Mouse (Mus musculus) cerebellum, adult 9-10 months (tissue): ENCODE data around the gene Nr4a2.

Source experiments
- DNase-seq: peaks from one replicate; pipeline ENCODE4 v3.0.0; 2022

Gene Nr4a2

DNA sequence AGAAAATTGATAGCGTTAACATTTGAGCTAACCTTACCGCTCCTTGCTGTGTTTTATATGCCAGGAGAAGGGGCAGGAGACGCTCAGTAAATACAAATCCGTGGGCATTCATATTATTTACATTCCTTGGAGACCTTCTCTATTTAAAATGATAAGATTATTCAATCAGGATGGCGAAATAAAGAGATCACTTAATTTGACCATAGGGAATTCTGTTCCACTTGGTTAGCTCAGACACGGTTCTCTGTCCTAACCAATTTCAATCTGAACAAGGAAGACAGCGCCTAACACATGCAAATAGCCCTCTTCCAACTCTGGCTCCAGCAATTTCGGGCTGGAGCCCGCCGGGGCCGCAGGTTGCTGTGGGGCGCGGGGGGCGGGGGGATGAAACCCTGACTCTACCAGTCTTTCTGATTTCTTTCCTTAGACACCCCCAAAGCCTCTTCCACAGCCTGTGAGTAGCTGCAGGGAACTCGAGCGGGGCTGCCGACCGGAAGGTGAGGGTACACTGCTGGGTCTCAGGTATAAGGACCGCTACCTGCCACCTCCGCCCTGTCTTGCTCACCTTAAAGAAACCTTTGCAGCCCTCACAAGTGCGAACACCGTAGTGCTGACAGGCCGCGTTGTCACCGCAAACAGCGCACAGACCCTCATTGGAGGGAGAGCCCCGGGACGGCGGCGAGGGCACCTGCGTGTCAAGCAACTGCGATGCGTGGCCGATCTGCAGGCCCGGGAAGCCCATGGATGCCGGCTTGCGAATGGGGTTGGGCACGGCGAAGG lies 12.6 kb downstream of the Nr4a2 start:
- DNase-seq = no peak

DNA sequence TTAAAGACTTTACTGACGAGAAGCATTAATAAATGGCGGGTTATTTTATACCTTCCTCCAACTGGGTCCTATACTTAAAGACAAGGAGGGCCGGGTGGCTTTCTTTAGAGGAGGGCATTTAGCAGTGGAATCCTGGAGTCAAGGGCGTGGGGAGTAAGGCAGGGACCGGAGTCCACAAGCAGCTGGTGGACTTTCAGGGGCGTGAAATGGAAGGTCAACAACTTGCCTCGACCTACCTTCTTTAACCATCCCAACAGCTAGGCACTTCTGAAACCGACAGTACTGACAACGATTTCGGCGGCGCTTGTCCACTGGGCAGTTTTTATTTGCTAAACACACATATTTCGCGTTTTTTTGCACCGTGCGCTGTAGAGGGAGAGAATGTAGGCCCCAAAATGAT lies 13.4 kb downstream of the Nr4a2 start:
- DNase-seq = no peak

DNA sequence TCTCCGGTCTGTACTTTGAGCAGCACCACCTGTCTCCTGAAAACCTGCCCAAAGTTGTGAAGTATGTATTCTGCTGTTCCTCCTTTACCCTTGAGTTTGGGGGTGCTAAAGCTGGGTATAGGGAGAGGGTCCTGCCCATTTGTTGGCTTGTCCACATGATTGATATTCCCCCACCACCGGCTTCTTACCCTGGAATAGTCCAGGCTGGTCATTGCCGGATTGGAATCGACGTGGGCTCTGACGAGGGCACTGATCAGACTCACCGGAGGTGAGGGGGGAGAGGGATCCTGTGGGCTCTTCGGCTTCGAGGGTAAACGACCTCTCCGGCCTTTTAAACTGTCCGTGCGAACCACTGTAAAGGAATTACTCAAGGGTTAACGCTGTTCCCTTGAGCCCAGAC lies 13.9 kb downstream of the Nr4a2 start:
- DNase-seq = no peak

DNA sequence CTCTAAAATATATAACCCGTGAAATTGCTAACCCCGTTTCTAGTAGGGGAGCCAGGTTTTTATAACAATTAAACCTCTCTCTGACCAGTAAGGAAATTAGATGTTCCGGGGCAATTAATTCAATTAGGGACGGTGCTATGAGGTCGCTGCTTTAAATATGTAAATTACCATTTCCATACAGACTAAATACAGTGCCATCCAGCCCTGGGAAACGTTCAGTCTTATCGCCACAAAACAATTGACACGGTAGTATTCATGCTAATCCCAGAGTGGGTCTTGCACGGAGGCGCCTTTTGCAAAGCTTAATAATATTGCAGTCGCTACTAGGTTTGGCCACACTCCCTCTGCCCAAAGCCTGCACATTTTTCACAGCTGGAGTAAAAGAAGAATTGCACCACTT lies 14.5 kb downstream of the Nr4a2 start:
- DNase-seq = no peak

DNA sequence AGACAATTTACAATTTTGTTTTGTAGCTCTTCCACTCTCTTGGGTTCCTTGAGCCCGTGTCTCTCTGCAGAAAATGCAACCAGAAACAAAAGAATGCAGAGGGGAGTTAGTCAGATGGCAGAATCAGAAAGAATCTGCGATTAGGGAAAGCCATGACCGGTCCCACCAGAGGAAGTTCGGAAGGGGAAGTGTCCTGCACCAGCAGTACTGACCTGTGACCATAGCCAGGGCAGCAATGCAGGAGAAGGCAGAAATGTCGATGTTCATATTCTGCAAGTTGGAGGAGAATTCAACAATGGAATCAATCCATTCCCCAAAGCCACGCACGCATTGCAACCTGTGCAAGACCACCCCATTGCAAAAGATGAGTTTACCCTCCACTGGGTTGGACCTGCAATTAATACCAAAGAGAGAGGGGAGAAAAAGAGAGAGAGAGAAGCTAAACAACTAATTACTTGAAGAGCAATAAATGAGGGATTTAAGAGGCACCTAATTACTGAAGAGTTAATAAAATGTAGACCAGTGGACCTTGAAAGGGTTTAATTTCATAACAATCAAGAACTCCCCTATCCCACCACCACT lies 15.4 kb downstream of the Nr4a2 start:
- no peak for DNase-seq

DNA sequence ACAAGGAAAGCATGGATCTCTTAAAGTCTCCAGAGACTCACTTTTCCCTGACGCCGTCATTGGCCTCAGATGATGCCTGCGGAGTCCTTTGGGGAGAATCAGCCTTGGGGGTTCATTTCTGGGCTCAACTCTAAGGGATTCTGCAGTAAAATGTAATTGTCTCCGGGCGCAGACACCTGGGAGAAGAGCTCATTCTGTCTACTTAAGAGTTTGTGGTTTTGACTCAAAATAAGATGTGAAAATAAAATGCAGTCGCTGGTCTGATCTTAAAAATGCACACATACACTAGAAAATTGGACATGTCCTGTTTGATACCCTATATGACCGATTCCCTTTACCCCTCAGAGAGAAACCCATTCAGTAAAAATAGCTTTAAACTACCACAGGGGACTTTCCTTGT lies 18.4 kb downstream of the Nr4a2 start:
- no peak for DNase-seq

DNA sequence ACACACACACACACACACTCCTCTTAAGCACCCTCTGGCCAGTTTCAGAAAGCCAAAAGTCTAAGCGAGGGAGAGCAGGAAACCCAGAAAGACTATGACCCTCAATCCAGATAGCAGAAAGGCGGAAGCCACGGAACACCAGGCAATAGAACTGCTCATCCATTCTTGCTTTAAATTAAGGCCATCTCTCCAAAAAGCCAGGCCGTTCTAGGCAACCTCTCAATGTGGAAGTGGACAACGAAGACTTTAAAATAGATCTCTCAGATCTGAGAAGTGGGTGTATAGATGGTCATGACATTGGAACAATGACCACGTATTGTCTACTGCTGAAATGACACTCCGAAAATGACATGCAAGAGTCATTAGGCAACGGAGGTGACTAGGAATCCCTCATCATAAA lies 19.1 kb downstream of the Nr4a2 start:
- no peak for DNase-seq

DNA sequence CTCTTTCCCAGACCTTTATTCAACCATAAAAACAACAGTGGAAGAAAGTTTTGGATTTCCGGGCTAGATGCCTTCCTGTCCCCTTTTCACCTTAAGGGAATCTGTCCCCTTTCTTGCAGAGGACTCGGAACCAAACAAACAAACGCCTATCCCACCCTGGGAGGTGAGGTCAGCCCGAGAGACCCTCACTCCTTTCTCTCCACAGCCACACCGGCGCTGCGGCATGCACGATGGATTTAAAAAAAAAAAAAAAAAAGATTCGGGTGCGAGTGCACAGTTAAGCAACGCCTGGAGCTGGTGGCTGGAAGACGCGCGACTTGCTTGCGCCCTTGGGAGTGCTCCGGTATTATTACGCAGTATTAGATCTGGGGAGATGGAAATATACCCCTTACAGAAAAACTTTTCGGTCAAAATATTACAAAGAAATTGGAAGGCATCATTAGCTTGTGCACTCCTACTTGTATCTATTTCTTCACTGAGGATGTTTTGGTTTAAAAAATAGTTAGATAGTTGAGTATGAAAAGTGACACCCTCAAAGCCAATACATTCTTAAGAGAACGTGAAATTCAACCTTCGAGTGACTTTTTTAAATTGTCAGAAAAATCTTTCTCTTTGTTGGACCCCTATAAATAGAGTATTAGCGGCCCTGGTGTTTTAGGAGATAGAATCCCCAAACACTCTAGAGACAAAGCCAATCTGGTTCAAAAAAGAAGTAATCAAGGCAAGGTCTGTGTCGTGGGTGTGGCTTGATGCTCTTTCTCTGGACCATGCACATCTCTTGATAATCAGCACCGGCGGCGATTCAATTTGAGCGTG lies 19.8 kb downstream of the Nr4a2 start:
- no peak for DNase-seq

DNA sequence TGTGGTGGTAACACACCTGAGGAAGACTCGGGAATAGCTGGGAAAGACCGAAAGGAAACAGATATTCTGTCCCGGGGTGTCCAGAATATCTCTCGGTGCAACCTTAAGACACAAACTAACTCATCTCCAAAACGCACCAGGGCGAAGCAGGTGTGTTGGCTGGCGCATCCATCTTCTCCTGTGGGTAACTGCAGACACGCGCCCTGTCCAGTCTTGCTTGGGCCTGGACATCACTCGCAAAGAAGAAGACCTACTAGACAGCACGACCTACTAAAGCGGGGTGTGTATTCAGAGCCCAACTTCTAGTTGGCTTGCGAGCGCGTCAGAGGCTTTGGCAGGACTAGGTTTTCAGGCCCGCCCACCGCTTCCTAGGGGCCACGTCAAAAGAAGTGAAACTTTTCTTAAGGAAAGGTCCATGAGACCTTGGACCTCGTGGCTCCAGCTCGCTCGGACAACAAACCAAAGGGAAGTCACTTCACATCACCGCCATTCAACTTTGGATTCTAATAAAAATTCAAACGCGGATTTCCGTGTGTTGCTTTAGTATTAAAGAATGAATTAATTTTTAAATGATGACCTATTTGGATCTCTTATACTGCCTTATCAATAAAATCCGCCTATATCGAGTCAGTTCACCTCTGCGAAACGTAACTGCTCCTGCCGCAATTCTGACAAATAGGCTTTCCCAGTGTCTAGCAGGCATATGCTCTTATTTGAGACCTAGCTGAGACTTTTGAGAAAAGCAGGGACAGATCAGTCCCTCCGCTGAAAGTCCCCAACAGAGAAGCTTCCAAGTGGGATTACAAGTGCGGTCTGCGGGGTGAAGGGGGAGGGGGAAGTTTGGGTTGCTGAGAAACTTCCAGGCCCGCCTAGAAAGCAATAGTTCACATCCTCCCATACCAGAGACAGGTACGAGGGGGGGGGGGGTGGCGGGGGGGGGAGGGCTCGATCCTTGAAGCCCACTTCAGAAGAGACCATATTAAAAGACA lies 20.7 kb downstream of the Nr4a2 start:
- no peak for DNase-seq

DNA sequence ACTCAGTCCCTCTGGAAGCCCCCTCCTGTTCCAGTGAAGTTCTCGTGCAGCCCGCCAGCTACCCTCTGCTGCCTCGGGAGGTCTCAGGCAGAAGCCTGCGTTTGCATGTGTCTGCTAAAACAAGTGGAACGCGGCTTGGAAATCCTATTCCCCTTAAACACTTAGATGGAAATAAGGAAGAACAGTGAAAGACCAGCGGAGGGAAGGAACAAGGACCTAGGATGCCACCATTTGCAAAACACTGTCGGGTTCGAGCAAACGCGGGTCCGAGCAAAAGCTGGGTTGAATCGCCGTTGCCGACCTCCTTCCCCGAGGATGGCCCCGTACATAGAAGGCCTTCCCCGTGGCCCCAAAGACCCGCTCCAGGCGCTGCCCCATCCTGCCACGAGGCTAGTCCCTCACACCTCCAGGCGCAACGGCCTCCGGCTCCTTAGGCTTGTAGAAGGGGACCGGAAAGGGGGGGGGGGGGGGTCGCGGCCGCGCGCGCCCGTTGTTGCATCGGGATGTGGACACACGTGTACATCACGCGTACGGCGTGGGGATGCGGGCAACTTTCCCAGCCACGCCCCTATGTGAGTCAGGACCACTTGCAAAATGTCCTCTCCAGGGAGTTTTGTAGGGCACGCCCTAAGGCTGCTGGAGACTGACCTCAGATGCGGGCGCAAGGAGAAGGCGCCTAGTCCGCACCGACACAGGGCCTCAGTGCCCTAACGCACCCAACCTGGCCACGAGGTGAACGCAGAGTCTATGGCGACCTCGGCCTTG lies 21.5 kb downstream of the Nr4a2 start:
- DNase-seq = no peak

DNA sequence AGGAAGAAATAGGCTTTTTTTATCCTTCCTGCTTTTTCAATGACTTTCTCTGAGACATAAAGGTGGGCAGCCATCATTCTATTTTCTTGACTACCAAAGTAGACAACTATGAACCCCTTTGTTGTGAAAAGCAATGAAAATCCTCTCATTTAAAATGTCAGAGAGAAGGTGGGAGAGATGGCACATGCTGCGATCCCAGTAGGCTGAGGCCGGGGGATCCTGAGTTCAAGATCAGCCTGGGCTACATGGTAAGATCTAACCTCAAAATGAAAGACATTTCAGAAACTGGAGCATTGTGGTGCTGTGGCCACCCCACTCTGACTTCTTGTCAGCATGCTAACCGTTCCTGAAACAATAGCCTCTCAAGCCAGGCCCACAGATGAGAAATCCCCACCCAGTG lies 23.6 kb downstream of the Nr4a2 start:
- no peak for DNase-seq

DNA sequence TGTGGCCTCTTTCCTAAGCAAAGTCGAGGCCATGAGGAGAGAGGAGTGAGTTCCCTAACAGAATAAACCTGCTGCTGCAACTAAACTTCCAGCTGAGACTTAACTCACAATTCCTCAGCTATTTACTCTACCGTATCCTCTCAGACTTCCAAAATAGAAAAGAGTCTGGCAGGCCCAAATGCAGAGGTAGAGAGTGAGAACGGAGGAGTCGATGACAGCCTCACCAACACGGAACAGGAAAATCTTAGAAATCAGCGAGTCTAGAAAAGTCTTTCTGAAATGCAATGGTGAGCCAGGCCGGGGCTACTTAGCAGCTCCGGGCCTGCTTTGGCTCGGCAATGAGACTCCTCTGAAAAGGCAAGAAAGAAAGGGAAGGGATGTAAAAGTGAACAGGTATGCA lies 51.4 kb downstream of the Nr4a2 start:
- no peak for DNase-seq

DNA sequence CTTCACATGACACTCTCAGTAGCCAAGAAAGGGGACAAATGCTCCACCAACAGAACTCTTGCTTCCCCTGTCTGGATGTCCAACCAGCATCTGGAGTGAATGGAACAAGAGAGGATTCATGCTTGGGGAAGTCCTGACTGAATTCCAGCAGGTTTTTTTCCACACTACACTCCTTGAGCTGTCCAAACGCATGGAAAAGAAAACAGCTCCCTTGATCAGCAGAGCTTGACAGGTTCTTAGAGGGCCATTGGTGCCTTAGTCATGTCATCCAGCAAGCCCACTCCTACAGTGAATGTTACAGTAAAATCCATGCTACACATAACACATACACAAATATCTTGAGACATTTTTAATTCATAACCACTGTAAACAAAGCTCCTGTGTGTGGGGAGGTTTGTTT lies 60.3 kb downstream of the Nr4a2 start:
- DNase-seq = no peak
